Mouse (Mus musculus): ENCODE measurements around the gene Os9.

DNA sequence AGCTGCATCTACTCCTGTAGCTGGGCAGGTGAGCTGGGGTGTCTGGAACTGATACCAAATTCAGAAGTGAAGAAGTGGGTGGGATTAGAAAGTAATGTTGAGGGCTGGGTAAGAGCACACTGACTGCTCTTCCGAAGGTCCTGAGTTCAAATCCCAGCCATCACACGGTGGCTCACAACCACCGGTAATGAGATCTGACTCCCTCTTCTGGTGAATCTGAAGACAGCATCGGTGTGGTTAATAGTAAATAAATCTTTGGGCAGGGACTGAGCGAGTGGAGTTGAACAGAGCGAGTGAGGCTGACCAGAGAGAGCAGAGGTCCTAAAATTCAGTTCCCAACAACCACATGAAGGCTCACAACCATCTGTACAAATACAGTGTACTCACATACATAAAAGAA is 35.3 kb downstream of the Os9 start:
- TF ChIP-seq CTCF (conservative IDR thresholded peaks at IDR 0.05; ENCODE audit: low read length) (no peak), NANOG (IDR thresholded peaks at IDR 0.05; ENCODE audit: borderline replicate concordance, low read length) (no peak)
